12 mouse cellular contexts compared by ENCODE assay signal in the genomic region with DNA sequence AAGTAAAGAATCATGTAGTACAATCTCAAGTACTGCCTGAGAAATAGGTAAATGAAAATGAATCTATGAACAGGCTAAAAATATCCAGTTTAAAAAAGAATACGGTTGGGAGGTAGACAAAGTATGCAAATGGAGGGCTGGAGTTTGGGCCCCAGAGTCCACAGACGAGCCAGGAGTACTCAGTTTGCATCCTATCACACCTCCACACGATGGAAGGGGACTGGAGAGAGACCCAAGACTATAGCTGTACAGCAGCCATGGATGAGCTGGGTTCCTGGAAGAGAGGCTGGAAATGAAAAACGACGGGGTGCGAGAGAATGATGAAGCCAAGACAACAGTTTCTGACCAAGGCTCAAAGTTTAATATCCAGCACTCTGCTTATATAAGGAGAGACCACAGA.
"Had no signal": no experiment of that assay in that cellular context is flagged by ENCODE, and none has a peak within 500 bp of the region (broad histone marks: within the 10 kb centered on the region; RNA-seq: fewer than 3 reads in every experiment).

No protein-coding gene starts in this region.

- DNase-seq: kidney, adult 11 months; kidney, adult 9 months; kidney, postnatal 36 days; layer of hippocampus, adult 9-11 months; lung, adult 18-20 months; midbrain, embryonic 14.5 days; right cerebral cortex, postnatal 14 days; thymus, postnatal 4 days had no signal

- H3K9ac ChIP-seq: limb, embryonic 13.5 days; neural tube, embryonic 12.5 days had no signal

- H3K36me3 ChIP-seq: limb, embryonic 13.5 days; neural tube, embryonic 12.5 days had no signal

- H3K9me3 ChIP-seq: limb, embryonic 13.5 days; neural tube, embryonic 12.5 days had no signal

- H3K4me2 ChIP-seq: limb, embryonic 13.5 days; neural tube, embryonic 12.5 days had no signal

- H3K27me3 ChIP-seq: limb, embryonic 13.5 days; neural tube, embryonic 12.5 days had no signal

- H3K4me3 ChIP-seq: limb, embryonic 13.5 days; neural tube, embryonic 12.5 days had no signal

- H3K4me1 ChIP-seq: neural tube, embryonic 12.5 days had no signal

- H3K27ac ChIP-seq: kidney, postnatal 0 days; limb, embryonic 13.5 days; neural tube, embryonic 12.5 days; stomach, postnatal 0 days had no signal
